Mouse (Mus musculus): Measurements from ENCODE around the gene Ctbp1. TPM values are rescaled to one million over a fixed set of nuclear protein-coding genes. Genes with fewer than 3 reads are reported as not detected.

The Ctbp1 gene
- total RNA-seq, 2 experiments from 2014 or later = 214 to 234 TPM

GRCm38 (mm10) chr5:33214723-33215122 lies 60.1 kb downstream of the Ctbp1 start:
- DNase-seq (ENCODE audit: low spot score in 2 of 2) = no peak

GRCm38 (mm10) chr5:33211254-33211653 lies 63.5 kb downstream of the Ctbp1 start:
- no peak for DNase-seq (ENCODE audit: low spot score in 2 of 2)

GRCm38 (mm10) chr5:33210515-33210914 lies 64.3 kb downstream of the Ctbp1 start:
- DNase-seq (ENCODE audit: low spot score in 2 of 2) = no peak

- DNase-seq (ENCODE audit: low spot score in 2 of 2) = no peak
Measured at GRCm38 (mm10) chr5:33208533-33209245, 66.1 kb downstream of the Ctbp1 start.

GRCm38 (mm10) chr5:33207136-33207535 lies 67.7 kb downstream of the Ctbp1 start:
- no peak for DNase-seq (ENCODE audit: low spot score in 2 of 2)

GRCm38 (mm10) chr5:33206328-33206727 lies 68.5 kb downstream of the Ctbp1 start:
- DNase-seq (ENCODE audit: low spot score in 2 of 2) = no peak

- DNase-seq (ENCODE audit: low spot score in 2 of 2) = no peak
Measured at GRCm38 (mm10) chr5:33204284-33204683, 70.5 kb downstream of the Ctbp1 start.

- DNase-seq (ENCODE audit: low spot score in 2 of 2) = peak; percentile 77
Measured at GRCm38 (mm10) chr5:33203691-33204242, 71.0 kb downstream of the Ctbp1 start.

- DNase-seq (ENCODE audit: low spot score in 2 of 2) = no peak
Measured at GRCm38 (mm10) chr5:33203171-33203565, 71.6 kb downstream of the Ctbp1 start.

GRCm38 (mm10) chr5:33202516-33203170 lies 72.2 kb downstream of the Ctbp1 start:
- no peak for DNase-seq (ENCODE audit: low spot score in 2 of 2)

- no peak for DNase-seq (ENCODE audit: low spot score in 2 of 2)
Measured at GRCm38 (mm10) chr5:33201697-33202096, 73.1 kb downstream of the Ctbp1 start.

GRCm38 (mm10) chr5:33200071-33200470 lies 74.7 kb downstream of the Ctbp1 start:
- DNase-seq (ENCODE audit: low spot score in 2 of 2) = no peak

Other genes with a start within 250 kb of the Ctbp1 start
- not detected for gene Slc5a1, start 170.8 kb downstream of the Ctbp1 start, total RNA-seq (2021)
- 1 to 10 TPM in 1 of 2 experiments, under 1 TPM in 1; 0.73 to 1.0 TPM for gene Spon2, start 56.5 kb downstream of the Ctbp1 start, total RNA-seq (2021)
- 100 to 1,000 TPM; 111 to 122 TPM for gene Maea, start 60.5 kb upstream of the Ctbp1 start, total RNA-seq (2021)
- 1 to 10 TPM; 5.2 to 5.3 TPM for gene Uvssa, start 103.6 kb upstream of the Ctbp1 start, total RNA-seq (2021)
- not detected for gene Nkx1-1, start 159.0 kb upstream of the Ctbp1 start, total RNA-seq (2021)

Measured in adrenal gland, adult 18-20 months (tissue).